Mouse (Mus musculus): ENCODE data around the gene Slc25a5. TPM values are rescaled to one million over a fixed set of nuclear protein-coding genes. Genes with fewer than 3 reads are reported as not detected.

The Slc25a5 gene
- polyA plus RNA-seq, 2 experiments: 362 to 536 TPM

DNA sequence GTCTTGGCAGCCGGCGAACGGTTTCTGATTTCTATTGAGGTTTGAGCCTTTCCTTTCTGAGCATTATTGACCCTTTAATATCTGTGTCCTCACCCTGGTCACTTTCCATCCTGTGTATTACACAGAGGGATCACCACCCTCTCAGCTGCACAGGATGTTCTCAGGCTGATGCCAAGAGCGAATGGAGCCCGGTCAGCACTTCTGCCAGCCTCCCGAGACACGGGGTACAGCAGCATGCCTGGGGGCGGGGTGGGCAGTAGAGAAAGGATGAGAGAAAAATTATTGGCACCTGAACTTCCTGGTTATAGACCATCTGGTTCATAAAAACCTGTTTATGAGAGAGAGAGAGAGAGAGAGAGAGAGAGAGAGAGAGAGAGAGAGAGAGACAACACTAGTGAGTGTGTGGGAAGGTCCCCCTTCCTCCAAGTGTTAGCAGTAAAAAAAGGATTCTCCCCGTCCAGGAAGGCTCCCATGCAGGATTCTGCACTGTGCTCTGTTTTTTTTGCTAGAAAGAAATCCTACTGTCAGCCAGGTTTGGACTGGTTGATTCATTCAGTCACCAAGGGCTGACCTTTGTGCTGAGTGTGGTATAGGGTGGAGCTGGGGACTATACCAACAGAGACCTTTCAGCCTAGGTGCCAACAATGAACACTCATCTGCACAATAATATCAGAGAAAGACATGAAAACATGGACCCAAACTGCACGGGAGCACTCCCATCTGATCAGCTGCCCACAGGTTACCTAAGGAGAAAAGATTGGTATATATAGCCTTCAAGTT is 28.7 kb downstream of the Slc25a5 start:
- no peak for TF ChIP-seq POLR2A (IDR thresholded peaks at IDR 0.05; ENCODE audit: borderline replicate concordance, extremely low read depth, insufficient read depth, insufficient read length)
- no peaks in the 10 kb centered on the region for H3K27me3 ChIP-seq (ENCODE audit: control insufficient read depth, insufficient read depth, low read length)
- no peaks in the 10 kb centered on the region for H3K9me3 ChIP-seq (ENCODE audit: control insufficient read depth, low read length)
- H3K4me1 ChIP-seq (ENCODE audit: control insufficient read depth, insufficient read depth, low read length): no peaks in the 10 kb centered on the region
- no peaks in the 10 kb centered on the region for H3K36me3 ChIP-seq (ENCODE audit: control insufficient read depth, insufficient read depth, low read length)
- H3K4me3 ChIP-seq (replicated peaks; ENCODE audit: low read length): no peak overlapping the region
- ATAC-seq (ENCODE audit: low FRiP score, low read depth) (no peak), DNase-seq (ENCODE audit: low spot score) (no peak)
- H3K9ac ChIP-seq (ENCODE audit: low read depth, low read length, severe bottlenecking): no peak overlapping the region
- 72% methylated on average over 10 of the region's 10 CpGs for WGBS
- H3K27ac ChIP-seq (replicated peaks; ENCODE audit: low read depth, low read length): no peak overlapping the region
- no peak overlapping the region for H3K4me2 ChIP-seq (replicated peaks; ENCODE audit: low read depth, low read length, severe bottlenecking)

DNA sequence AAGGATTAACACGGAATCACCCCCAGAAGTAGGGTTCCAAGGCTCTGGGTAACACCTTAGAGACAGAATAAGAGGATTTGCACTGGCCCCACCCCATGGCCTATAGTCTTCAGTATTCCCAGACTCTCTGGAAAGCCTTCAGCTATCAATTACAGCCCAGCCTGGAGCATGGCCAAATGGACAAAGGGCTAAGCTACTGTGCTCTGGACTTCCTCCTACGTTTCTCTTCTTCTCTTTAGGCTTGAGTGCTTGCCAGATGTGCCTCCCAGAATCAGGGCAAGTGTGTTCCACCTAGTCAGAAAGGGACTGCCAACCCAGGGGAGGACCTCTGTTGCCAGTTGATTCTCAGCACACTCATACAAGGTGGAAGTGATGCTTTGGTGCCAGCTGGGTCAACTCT is 29.6 kb downstream of the Slc25a5 start:
- no peaks in the 10 kb centered on the region for H3K27me3 ChIP-seq (ENCODE audit: control insufficient read depth, insufficient read depth, low read length)
- no peak for TF ChIP-seq POLR2A (IDR thresholded peaks at IDR 0.05; ENCODE audit: borderline replicate concordance, extremely low read depth, insufficient read depth, insufficient read length)
- no peak for DNase-seq (ENCODE audit: low spot score)
- H3K4me1 ChIP-seq (ENCODE audit: control insufficient read depth, insufficient read depth, low read length): no peaks in the 10 kb centered on the region
- no peak overlapping the region for H3K27ac ChIP-seq (replicated peaks; ENCODE audit: low read depth, low read length)
- no peak overlapping the region for H3K9ac ChIP-seq (ENCODE audit: low read depth, low read length, severe bottlenecking)
- no peak overlapping the region for H3K4me2 ChIP-seq (replicated peaks; ENCODE audit: low read depth, low read length, severe bottlenecking)
- no peaks in the 10 kb centered on the region for H3K36me3 ChIP-seq (ENCODE audit: control insufficient read depth, insufficient read depth, low read length)
- H3K4me3 ChIP-seq (replicated peaks; ENCODE audit: low read length): no peak overlapping the region
- no peak for ATAC-seq (ENCODE audit: low FRiP score, low read depth)
- H3K9me3 ChIP-seq (ENCODE audit: control insufficient read depth, low read length): no peaks in the 10 kb centered on the region
- 56% methylated on average over 2 of the region's 2 CpGs for WGBS

DNA sequence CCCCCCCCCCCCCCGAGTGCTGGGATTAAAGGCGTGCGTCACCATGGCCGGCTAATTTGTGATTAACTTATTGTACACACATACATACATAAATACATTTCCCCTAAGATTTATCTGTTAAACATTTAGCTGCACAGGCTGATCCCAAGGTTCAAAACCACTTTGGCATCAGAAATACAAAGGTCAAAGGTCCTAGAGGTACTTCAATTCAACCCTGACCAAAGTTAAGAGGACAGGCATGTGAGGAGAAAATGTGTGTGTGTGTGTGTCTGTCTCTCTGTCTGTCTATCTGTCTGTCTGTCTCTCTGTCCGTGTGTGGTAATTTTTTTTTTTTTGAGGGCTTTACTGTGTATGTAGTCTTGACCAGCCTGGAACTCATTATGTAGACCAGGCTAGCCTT is 31.4 kb downstream of the Slc25a5 start:
- TF ChIP-seq POLR2A (IDR thresholded peaks at IDR 0.05; ENCODE audit: borderline replicate concordance, extremely low read depth, insufficient read depth, insufficient read length): no peak
- no peak for ATAC-seq (ENCODE audit: low FRiP score, low read depth)
- 88% methylated on average over 4 of the region's 5 CpGs for WGBS

DNA sequence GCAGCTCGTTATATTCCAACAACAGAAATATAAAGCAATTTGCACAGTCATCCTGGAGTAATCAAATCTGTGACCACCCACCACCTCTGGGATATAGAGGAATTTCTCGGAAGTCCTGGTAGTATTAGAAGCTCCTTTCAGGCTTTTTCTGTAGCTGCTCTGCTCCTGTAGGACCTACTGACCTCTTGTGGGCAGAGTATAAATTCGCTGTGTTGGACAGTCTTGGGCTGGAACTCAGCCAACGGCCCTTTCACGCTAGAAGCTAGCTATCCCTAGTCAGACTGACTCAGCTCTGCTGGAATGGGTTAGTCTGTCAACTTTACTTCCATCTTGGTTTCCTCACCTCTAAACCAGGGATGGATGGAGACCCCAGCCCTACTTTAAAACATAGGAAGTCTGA is 34.8 kb downstream of the Slc25a5 start:
- H3K36me3 ChIP-seq (ENCODE audit: control insufficient read depth, insufficient read depth, low read length): no peaks in the 10 kb centered on the region
- no peak for TF ChIP-seq POLR2A (IDR thresholded peaks at IDR 0.05; ENCODE audit: borderline replicate concordance, extremely low read depth, insufficient read depth, insufficient read length)
- 34% methylated on average over 5 of the region's 5 CpGs for WGBS
- H3K4me1 ChIP-seq (ENCODE audit: control insufficient read depth, insufficient read depth, low read length): no peaks in the 10 kb centered on the region
- no peaks in the 10 kb centered on the region for H3K9me3 ChIP-seq (ENCODE audit: control insufficient read depth, low read length)
- no peak overlapping the region for H3K4me2 ChIP-seq (replicated peaks; ENCODE audit: low read depth, low read length, severe bottlenecking)
- H3K27ac ChIP-seq (replicated peaks; ENCODE audit: low read depth, low read length): no peak overlapping the region
- DNase-seq (ENCODE audit: low spot score) (peak; percentile 15), ATAC-seq (ENCODE audit: low FRiP score, low read depth) (no peak)
- H3K4me3 ChIP-seq (replicated peaks; ENCODE audit: low read length): no peak overlapping the region
- no peaks in the 10 kb centered on the region for H3K27me3 ChIP-seq (ENCODE audit: control insufficient read depth, insufficient read depth, low read length)
- H3K9ac ChIP-seq (ENCODE audit: low read depth, low read length, severe bottlenecking): no peak overlapping the region

More for the DNA sequence above, 31.4 kb downstream of the Slc25a5 start:
- no peaks in the 10 kb centered on the region for H3K36me3 ChIP-seq (ENCODE audit: control insufficient read depth, insufficient read depth, low read length)
- no peak overlapping the region for H3K9ac ChIP-seq (ENCODE audit: low read depth, low read length, severe bottlenecking)
- no peak overlapping the region for H3K4me3 ChIP-seq (replicated peaks; ENCODE audit: low read length)
- no peak overlapping the region for H3K4me2 ChIP-seq (replicated peaks; ENCODE audit: low read depth, low read length, severe bottlenecking)
- no peak for DNase-seq (ENCODE audit: low spot score)
- H3K27me3 ChIP-seq (ENCODE audit: control insufficient read depth, insufficient read depth, low read length): no peaks in the 10 kb centered on the region
- H3K4me1 ChIP-seq (ENCODE audit: control insufficient read depth, insufficient read depth, low read length): no peaks in the 10 kb centered on the region
- H3K9me3 ChIP-seq (ENCODE audit: control insufficient read depth, low read length): no peaks in the 10 kb centered on the region
- H3K27ac ChIP-seq (replicated peaks; ENCODE audit: low read depth, low read length): no peak overlapping the region

DNA sequence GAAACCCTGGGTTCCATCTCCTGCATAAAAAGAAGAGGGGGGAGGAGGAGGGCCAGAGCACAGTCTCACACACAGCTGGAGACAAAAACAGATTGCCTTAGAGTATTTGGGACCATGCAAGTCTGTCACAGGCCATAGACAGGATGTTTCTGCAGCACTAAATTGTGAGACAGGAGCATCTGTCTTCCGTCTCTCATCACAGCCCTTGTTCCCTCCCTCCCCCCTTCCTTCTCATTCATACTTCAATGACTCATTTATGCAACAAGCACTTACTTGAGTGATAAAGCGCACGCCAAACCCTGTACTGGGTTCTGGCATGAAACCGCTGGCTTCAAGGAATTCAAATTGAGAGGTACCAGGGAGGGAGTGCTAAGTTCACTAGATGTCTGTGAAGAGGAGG is 36.2 kb downstream of the Slc25a5 start:
- DNase-seq (ENCODE audit: low spot score): no peak
- H3K36me3 ChIP-seq (ENCODE audit: control insufficient read depth, insufficient read depth, low read length): no peaks in the 10 kb centered on the region
- no peak overlapping the region for H3K9ac ChIP-seq (ENCODE audit: low read depth, low read length, severe bottlenecking)

More for the DNA sequence above, 36.2 kb downstream of the Slc25a5 start:
- Histone ChIP-seq H3K27me3 (ENCODE audit: control insufficient read depth, insufficient read depth, low read length) (no peaks in the 10 kb centered on the region), H3K4me3 (replicated peaks; ENCODE audit: low read length) (no peak overlapping the region), H3K4me2 (replicated peaks; ENCODE audit: low read depth, low read length, severe bottlenecking) (no peak overlapping the region), H3K27ac (replicated peaks; ENCODE audit: low read depth, low read length) (no peak overlapping the region), H3K9me3 (ENCODE audit: control insufficient read depth, low read length) (no peaks in the 10 kb centered on the region), H3K4me1 (ENCODE audit: control insufficient read depth, insufficient read depth, low read length) (no peaks in the 10 kb centered on the region)
- WGBS: 88% methylated on average over 4 of the region's 4 CpGs
- TF ChIP-seq POLR2A (IDR thresholded peaks at IDR 0.05; ENCODE audit: borderline replicate concordance, extremely low read depth, insufficient read depth, insufficient read length): no peak
- no peak for ATAC-seq (ENCODE audit: low FRiP score, low read depth)
